Mouse (Mus musculus) heart, embryonic 12.5 days (tissue): ENCODE measurements at regions not wholly inside any gene's neighbourhood (a gene's known extent, or its start where the extent isn't known, plus 50 kb on each side); places are given as distances from the start of the nearest gene placed in this dataset.

ENCODE experiments used
- ATAC-seq: fragments of 200-750 bp; cut with Nextera tagmentation; 2 replicates; pipeline ENCODE4 v1.8.0; 2017; ENCODE audit warnings: moderate TSS enrichment, moderate library complexity; ENCODE audit not compliant: insufficient number of reproducible peaks, low FRiP score
- H3K27ac ChIP-seq: fragments of 300-500 bp; sonication (generic); 2 replicates; pipeline ENCODE4 v1.5.1; 2016; ENCODE audit warnings: mild to moderate bottlenecking, moderate library complexity; ENCODE audit not compliant: poor library complexity, severe bottlenecking
- H3K27me3 ChIP-seq: fragments of 300-500 bp; sonication (generic); replicated peaks from 2 replicates; pipeline ENCODE4 v1.6.1; 2016; ENCODE audit warnings: mild to moderate bottlenecking, moderate library complexity
- H3K36me3 ChIP-seq: fragments of 300-500 bp; sonication (generic); 2 replicates; pipeline ENCODE4 v1.6.1; 2016; ENCODE audit warnings: mild to moderate bottlenecking, moderate library complexity
- H3K4me1 ChIP-seq: fragments of 300-500 bp; sonication (generic); replicated peaks from 2 replicates; pipeline ENCODE4 v1.6.1; 2016; ENCODE audit warnings: mild to moderate bottlenecking
- H3K4me2 ChIP-seq: fragments of 300-500 bp; sonication (generic); 2 replicates; pipeline ENCODE4 v1.6.1; 2016; ENCODE audit warnings: mild to moderate bottlenecking, moderate library complexity
- H3K4me3 ChIP-seq: fragments of 300-500 bp; sonication (generic); 2 replicates; pipeline ENCODE4 v1.5.1; 2016; ENCODE audit warnings: mild to moderate bottlenecking
- H3K9ac ChIP-seq: fragments of 300-500 bp; sonication (generic); 2 replicates; pipeline ENCODE4 v1.6.1; 2016; ENCODE audit warnings: mild to moderate bottlenecking, moderate library complexity
- H3K9me3 ChIP-seq: fragments of 300-500 bp; sonication (generic); replicated peaks from 2 replicates; pipeline ENCODE4 v1.6.1; 2016; ENCODE audit warnings: mild to moderate bottlenecking, moderate library complexity
- WGBS: fragments of 180-500 bp; shearing (Covaris S2); methylation state at CpG from one replicate; pipeline ENCODE4 v1.1.7; 2016; 5-methylcytosine and 5-hydroxymethylcytosine counted together

GRCm38 (mm10) chr3:118063679-118064078 is 194.9 kb upstream of the Snx7 start:
- no peak overlapping the region for H3K4me3 ChIP-seq
- H3K9me3 ChIP-seq = no peaks in the 10 kb centered on the region
- no peak overlapping the region for H3K27ac ChIP-seq
- H3K27me3 ChIP-seq = no peaks in the 10 kb centered on the region
- no peak overlapping the region for H3K9ac ChIP-seq
- no peak for ATAC-seq
- H3K36me3 ChIP-seq = no peaks in the 10 kb centered on the region
- 41% methylated on average over 2 of the region's 2 CpGs for WGBS
- H3K4me1 ChIP-seq = no peaks in the 10 kb centered on the region
- no peak overlapping the region for H3K4me2 ChIP-seq

GRCm38 (mm10) chr3:118062569-118062968 is 193.8 kb upstream of the Snx7 start:
- no peaks in the 10 kb centered on the region for H3K27me3 ChIP-seq
- no peak overlapping the region for H3K9ac ChIP-seq
- H3K9me3 ChIP-seq = no peaks in the 10 kb centered on the region
- no peaks in the 10 kb centered on the region for H3K36me3 ChIP-seq
- H3K4me3 ChIP-seq = no peak overlapping the region
- WGBS = 82% methylated on average over 1 of the region's 1 CpGs
- no peak overlapping the region for H3K4me2 ChIP-seq
- ATAC-seq = no peak
- no peaks in the 10 kb centered on the region for H3K4me1 ChIP-seq
- H3K27ac ChIP-seq = no peak overlapping the region

- Histone ChIP-seq H3K4me3 (no peak overlapping the region), H3K27me3 (no peaks in the 10 kb centered on the region), H3K4me2 (no peak overlapping the region), H3K9ac (no peak overlapping the region), H3K27ac (no peak overlapping the region), H3K36me3 (no peaks in the 10 kb centered on the region), H3K4me1 (no peaks in the 10 kb centered on the region), H3K9me3 (no peaks in the 10 kb centered on the region)
- 73% methylated on average over 11 of the region's 11 CpGs for WGBS
- ATAC-seq = no peak
Measured at GRCm38 (mm10) chr3:118047016-118047415, 178.3 kb upstream of the Snx7 start.

- no peaks in the 10 kb centered on the region for H3K4me1 ChIP-seq
- no peak overlapping the region for H3K4me3 ChIP-seq
- no peaks in the 10 kb centered on the region for H3K27me3 ChIP-seq
- H3K27ac ChIP-seq = no peak overlapping the region
- no peak overlapping the region for H3K4me2 ChIP-seq
- 84% methylated on average over 11 of the region's 11 CpGs for WGBS
- H3K9ac ChIP-seq = no peak overlapping the region
- no peaks in the 10 kb centered on the region for H3K36me3 ChIP-seq
- ATAC-seq = no peak
- H3K9me3 ChIP-seq = no peaks in the 10 kb centered on the region
Measured at GRCm38 (mm10) chr3:118046536-118046935, 177.8 kb upstream of the Snx7 start.

- Histone ChIP-seq H3K4me1 (no peaks in the 10 kb centered on the region), H3K36me3 (no peaks in the 10 kb centered on the region), H3K27me3 (no peaks in the 10 kb centered on the region), H3K27ac (no peak overlapping the region), H3K9ac (no peak overlapping the region), H3K4me3 (no peak overlapping the region), H3K4me2 (no peak overlapping the region), H3K9me3 (no peaks in the 10 kb centered on the region)
- WGBS = 77% methylated on average over 7 of the region's 7 CpGs
- ATAC-seq = no peak
Measured at GRCm38 (mm10) chr3:118036501-118036900, 167.8 kb upstream of the Snx7 start.

- H3K27me3 ChIP-seq = no peaks in the 10 kb centered on the region
- no peak overlapping the region for H3K9ac ChIP-seq
- no peak overlapping the region for H3K27ac ChIP-seq
- no peak overlapping the region for H3K4me2 ChIP-seq
- ATAC-seq = no peak
- H3K4me3 ChIP-seq = no peak overlapping the region
- H3K9me3 ChIP-seq = no peaks in the 10 kb centered on the region
- no peaks in the 10 kb centered on the region for H3K4me1 ChIP-seq
- no peaks in the 10 kb centered on the region for H3K36me3 ChIP-seq
- 69% methylated on average over 4 of the region's 4 CpGs for WGBS
Measured at GRCm38 (mm10) chr3:117995401-117995800, 126.7 kb upstream of the Snx7 start.

GRCm38 (mm10) chr3:117994110-117994509 is 125.4 kb upstream of the Snx7 start:
- no peak for ATAC-seq
- no peak overlapping the region for H3K9ac ChIP-seq
- peaks cover 3% of the 10 kb centered on the region; the same call in 1 of the 2 replicates for H3K4me1 ChIP-seq
- H3K27me3 ChIP-seq = no peaks in the 10 kb centered on the region
- H3K27ac ChIP-seq = no peak overlapping the region
- 70% methylated on average over 3 of the region's 3 CpGs for whole genome bisulfite sequencing
- H3K9me3 ChIP-seq = no peaks in the 10 kb centered on the region
- no peak overlapping the region for H3K4me3 ChIP-seq
- no peak overlapping the region for H3K4me2 ChIP-seq
- no peaks in the 10 kb centered on the region for H3K36me3 ChIP-seq

- ATAC-seq = no peak
- Histone ChIP-seq H3K36me3 (no peaks in the 10 kb centered on the region), H3K27me3 (no peaks in the 10 kb centered on the region), H3K27ac (no peak overlapping the region), H3K9me3 (no peaks in the 10 kb centered on the region), H3K9ac (no peak overlapping the region), H3K4me1 (peaks cover 12% of the 10 kb centered on the region), H3K4me3 (no peak overlapping the region), H3K4me2 (no peak overlapping the region)
- WGBS = 77% methylated on average over 2 of the region's 2 CpGs
Measured at GRCm38 (mm10) chr3:117990561-117990960, 121.8 kb upstream of the Snx7 start.

- Histone ChIP-seq H3K27me3 (no peaks in the 10 kb centered on the region), H3K4me1 (peaks cover 12% of the 10 kb centered on the region), H3K36me3 (no peaks in the 10 kb centered on the region), H3K4me3 (no peak overlapping the region), H3K9me3 (no peaks in the 10 kb centered on the region), H3K4me2 (peak overlapping the region; percentile 49), H3K27ac (peak overlapping the region; percentile 49), H3K9ac (0 out of 2 replicates have a peak overlapping the region, but pooled peaks have one; percentile 16)
- WGBS = 14% methylated on average over 5 of the region's 5 CpGs
- no peak for ATAC-seq
Measured at GRCm38 (mm10) chr3:117988443-117988842, 119.7 kb upstream of the Snx7 start.

GRCm38 (mm10) chr3:117975638-117976037 is 106.9 kb upstream of the Snx7 start:
- WGBS = 63% methylated on average over 1 of the region's 1 CpGs
- Histone ChIP-seq H3K9me3 (no peaks in the 10 kb centered on the region), H3K4me3 (no peak overlapping the region), H3K4me1 (no peaks in the 10 kb centered on the region), H3K4me2 (no peak overlapping the region), H3K27me3 (no peaks in the 10 kb centered on the region), H3K9ac (no peak overlapping the region), H3K27ac (no peak overlapping the region), H3K36me3 (no peaks in the 10 kb centered on the region)
- ATAC-seq = no peak

GRCm38 (mm10) chr3:117968805-117969204 is 100.1 kb upstream of the Snx7 start:
- no peak overlapping the region for H3K27ac ChIP-seq
- no peaks in the 10 kb centered on the region for H3K27me3 ChIP-seq
- H3K9me3 ChIP-seq = no peaks in the 10 kb centered on the region
- no peak for ATAC-seq
- no peak overlapping the region for H3K4me2 ChIP-seq
- H3K4me3 ChIP-seq = no peak overlapping the region
- H3K4me1 ChIP-seq = no peaks in the 10 kb centered on the region
- H3K9ac ChIP-seq = no peak overlapping the region
- WGBS = 76% methylated on average over 5 of the region's 5 CpGs
- H3K36me3 ChIP-seq = no peaks in the 10 kb centered on the region

- Histone ChIP-seq H3K4me3 (no peak overlapping the region), H3K9me3 (no peaks in the 10 kb centered on the region), H3K27ac (no peak overlapping the region), H3K9ac (no peak overlapping the region), H3K36me3 (no peaks in the 10 kb centered on the region), H3K4me1 (peaks cover 6% of the 10 kb centered on the region; the same call in 1 of the 2 replicates), H3K4me2 (no peak overlapping the region), H3K27me3 (no peaks in the 10 kb centered on the region)
- ATAC-seq = no peak
Measured at GRCm38 (mm10) chr3:117938426-117938825, 69.7 kb upstream of the Snx7 start.
